Mouse (Mus musculus) CD8-positive naive resting alpha-beta T cell, adult 57 days (primary cell): ENCODE data around the gene Arhgef9. TPM values are rescaled to one million over a fixed set of nuclear protein-coding genes. Genes with fewer than 3 reads are reported as not detected.

Source experiments
- total RNA-seq: library from RNA; stranded (reverse); gene quantifications from one replicate; pipeline ENCODE4 v1.2.4, GENCODE M21; 2023

Arhgef9 gene
- 1.3 TPM for total RNA-seq

GRCm38 (mm10) chrX:95196104-95196919 is at the start of gene Arhgef9:
Arhgef9 (minus strand) TSS chrX:95196856.

GRCm38 (mm10) chrX:95026361-95026892 is 170.2 kb downstream of the Arhgef9 start, which contains the start of gene Spin4:
Spin4 (minus strand) TSS chrX:95026682.

Other genes with a start within 250 kb of the Arhgef9 start
- gene Spin4, start 170.2 kb downstream of the Arhgef9 start, total RNA-seq = not detected
- 5.8 TPM for gene Amer1, start 248.0 kb upstream of the Arhgef9 start, total RNA-seq